Mouse (Mus musculus) kidney, postnatal 10 days (tissue): ENCODE measurements at regions not wholly inside any gene's neighbourhood (a gene's known extent, or its start where the extent isn't known, plus 50 kb on each side); places are given as distances from the start of the nearest gene placed in this dataset.

ENCODE experiments used
- DNase-seq: peaks from one replicate; pipeline ENCODE4 v3.0.0; 2021; ENCODE audit warnings: mixed read lengths

DNA sequence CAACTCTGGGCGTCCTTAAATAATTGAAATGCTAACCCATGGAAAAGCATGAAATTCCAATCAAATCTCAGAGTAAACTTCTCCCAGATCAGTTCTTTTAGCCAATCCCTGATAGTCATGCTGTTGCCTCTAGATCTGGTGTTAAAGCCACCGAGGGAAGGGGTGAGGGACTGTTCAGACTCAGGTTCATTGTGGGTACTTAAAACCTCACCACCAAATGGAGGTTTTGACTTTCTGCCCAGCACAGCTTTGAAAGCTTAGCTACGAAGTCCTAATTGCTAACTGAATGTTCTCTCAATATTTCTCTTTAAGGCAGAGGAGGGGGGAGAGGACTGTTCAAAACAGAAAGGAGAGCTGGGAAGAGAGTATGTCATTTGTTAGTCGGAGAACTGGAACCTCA, 517.9 kb upstream of the Sox9 start:
- no peak for DNase-seq

DNA sequence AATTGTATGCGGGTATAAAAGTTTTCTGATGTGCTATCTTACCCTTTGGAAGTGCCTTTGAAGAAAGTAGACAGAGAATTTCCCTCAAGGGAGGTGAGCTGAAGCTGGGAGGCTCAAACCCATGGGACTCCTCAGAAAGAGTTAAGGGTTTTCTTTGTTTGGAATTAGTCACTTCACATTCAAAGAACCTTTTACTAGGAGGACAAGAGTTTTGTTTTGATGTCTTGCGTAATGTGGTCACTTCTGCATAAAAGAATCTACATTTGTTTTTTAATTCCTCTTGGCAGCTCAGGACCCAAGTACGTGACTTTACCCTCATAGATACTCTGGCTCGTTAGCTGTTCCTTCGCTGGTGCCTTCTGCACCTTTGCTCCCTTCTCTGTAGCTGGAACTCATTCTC, 511.1 kb upstream of the Sox9 start:
- DNase-seq: no peak

DNA sequence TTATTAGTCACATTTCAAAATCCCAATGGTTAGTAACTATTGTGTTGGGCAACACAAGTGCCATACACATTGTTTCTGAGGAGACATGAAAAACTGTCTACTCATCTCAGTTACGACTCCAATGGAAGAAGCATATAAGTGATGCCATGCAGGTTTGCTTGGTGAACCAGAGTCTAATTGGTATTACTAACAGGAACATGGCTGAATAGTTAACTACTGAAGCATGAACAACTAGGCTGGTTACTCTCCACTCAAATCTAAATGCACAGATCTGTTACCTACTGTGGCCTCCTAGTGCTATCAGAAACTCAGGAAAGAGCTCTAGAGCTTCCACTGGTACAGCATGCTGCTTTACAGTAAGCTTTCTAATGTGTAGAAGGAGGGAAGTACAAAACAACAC, 503.5 kb upstream of the Sox9 start:
- no peak for DNase-seq

DNA sequence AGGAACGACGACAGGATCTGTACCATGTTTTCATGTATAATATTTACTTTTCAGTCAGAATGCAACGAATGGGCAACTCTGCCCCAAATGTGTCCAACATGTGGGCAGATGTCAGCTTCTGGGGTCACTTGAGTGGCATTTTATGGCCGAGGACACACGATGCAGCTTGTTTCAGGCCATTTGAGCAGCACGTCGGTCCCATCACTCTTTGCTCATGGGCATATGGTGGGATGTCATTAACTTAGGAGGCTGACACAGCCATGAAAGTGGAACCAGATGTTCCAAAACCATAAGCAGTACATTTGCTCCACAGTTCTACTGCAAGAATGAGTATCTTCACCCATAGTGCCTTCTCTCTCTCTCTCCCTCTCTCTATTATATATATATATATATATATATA, 499.1 kb upstream of the Sox9 start:
- DNase-seq: no peak

DNA sequence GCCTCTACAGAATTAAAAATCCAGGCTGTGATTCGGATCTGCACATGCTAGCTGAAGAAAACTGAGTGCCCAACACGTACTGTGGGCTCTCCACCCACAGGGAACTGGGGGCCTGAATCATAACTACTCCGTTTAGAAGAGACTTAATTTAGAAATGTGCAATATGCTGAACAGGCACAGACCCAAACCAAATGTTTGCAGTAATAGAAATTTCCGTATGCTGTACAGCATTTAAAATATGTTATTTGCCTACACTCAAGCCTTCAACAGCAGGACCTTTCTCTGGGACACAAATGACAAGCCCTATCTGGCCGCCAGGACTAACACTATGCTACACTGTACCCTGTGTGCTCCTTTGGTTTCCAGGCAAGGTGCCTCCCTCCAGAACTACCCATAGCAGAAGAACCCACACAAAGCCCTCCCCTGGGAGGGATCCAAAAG, 483.1 kb upstream of the Sox9 start:
- no peak for DNase-seq

DNA sequence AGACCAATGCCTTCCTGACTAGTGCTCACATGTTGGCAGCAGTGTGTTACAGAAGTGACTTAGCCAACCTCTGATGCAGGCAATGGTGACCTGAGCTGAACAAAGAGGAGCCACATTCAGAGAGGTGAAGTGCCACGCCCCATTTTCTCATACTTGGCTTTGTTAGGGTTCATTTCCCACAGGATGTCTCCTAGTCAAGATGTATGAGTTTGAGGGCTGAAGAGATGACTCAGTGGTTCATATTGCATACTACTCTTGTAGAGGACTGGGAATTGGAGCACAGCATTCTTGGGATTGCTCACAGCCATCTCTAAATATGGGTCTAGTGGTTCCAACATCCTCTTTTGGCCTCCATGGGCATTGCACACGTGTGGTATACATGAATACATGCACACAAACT, 478.9 kb upstream of the Sox9 start:
- no peak for DNase-seq

DNA sequence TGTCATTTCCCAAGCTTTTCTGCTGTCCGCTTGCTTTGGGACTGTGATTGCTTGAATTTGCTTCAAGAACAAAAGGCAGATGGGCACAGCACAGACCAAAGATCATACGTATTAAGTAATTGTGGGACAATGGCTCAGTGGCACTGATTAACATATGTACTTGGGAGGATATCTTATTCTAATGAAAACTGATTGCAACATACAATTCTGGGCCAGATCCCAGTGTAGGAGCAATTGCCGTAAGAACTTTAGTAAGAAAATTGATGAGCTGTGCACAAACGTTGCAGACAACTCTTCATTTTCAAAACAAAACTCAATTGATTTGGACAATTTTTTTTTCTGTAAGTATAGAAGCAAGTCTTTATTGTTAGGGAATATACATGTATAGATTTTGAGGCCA, 456.2 kb upstream of the Sox9 start:
- no peak for DNase-seq

DNA sequence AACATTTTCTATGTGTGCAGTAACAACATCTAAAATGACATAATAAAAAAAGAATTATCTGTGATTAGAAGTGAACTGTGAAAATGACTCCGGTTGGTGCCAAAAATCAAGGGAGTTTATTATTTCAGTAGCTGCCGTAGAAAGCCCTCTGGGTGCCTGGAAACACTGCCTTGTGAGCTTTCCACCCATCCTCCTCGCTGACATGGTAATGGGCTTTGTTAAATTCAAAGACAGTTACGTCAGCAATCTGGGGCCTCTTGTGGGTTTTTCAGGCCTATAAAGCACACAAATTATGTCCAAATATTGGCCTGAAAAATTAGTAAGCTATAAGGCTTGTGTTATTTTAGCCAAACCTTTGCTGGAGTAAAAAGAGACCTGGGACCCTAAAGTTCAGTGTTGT, 454.4 kb upstream of the Sox9 start:
- no peak for DNase-seq

DNA sequence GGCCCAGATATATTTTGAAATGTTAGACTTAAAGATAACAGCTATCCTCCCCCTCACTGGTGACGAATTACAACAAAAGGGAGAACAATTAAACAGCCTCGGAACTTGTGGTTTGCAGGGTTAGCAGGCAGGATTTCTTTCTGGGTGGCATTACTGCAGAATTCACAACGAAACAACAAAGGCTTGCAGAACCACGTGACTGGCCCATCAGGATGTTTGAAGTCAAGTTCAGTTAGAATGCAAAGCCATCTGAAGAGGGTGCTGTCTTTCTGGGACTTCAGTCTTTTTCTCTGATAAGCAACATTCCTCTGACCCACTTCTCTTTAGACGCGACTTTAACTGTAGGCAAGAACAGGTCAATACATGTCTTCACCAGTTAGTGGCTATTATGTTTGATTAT, 436.9 kb upstream of the Sox9 start:
- DNase-seq: no peak

DNA sequence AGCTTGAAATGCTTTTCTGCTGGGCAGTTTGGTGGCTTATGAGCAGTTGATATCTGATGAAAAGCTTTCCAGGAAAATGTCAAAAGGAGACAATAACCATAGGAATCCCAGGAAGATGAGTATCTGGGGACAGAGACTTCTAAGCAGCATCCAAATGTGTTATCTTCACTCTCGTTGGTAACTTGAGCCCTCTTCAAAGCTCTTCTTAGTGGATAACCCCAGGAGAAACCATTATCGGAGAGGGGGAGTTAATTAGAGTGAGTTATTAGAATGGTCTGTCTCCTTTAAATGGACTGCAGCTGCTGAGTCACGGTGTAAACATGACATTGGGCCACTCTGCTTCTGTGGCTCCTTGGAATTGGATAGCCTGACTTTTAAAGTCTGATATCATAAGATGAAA, 436.4 kb upstream of the Sox9 start:
- DNase-seq: peak; percentile 6

DNA sequence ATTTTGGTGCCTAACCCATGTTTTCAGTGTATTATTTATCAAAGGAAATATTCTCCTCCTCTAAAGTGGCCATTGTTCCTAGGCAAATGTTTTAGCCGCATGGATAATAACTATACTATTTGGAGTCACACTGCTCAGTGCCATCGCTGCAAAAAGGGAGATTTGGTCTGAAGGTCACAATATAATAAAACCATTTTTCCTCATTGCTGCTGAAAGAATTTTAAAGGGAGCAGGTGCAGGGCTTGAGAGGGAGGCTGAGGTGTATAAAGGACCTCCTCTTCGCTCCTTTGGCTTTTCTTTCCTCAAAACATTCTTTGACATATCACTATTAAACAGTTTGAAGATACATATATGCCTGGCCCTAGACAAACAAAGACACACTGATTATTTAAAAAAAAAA, 435.9 kb upstream of the Sox9 start:
- DNase-seq: no peak

DNA sequence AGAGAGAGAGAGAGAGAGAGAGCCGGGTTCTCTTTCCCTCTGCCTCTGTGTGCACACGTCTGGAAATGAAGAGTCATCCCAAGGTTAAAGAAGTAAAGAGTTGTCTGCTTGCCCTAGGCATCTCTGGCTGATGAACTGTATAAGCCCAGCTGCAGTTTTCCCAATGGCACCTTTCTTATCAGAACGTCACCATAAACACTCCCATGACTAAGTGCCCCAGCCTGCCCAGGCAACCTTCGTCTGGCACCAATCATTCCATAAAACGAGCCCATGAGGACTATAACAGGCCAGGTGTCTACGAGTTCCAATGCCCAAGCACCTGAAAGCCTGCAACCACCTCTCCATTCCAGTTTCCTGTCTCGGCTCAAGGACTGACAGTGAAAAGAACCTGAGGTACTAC, 435.5 kb upstream of the Sox9 start:
- no peak for DNase-seq

DNA sequence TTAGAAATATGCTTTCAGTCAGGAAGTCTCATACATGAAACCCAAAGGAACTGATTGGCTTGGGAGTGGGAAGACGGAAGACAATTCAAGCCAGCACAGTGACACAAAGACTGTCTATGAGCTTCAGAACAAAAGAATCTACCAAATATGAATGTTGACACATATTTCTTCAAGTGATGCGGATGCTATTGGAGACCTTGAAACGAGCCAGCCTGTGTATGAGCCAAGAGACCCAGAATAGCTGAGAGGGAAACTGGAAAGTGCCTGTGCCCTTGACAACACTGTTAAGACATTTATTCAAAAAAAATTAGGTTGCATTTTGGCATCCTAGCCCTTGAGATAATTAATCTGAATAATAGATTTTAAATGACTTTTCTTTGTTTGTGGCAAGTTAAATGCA, 426.7 kb upstream of the Sox9 start:
- no peak for DNase-seq

DNA sequence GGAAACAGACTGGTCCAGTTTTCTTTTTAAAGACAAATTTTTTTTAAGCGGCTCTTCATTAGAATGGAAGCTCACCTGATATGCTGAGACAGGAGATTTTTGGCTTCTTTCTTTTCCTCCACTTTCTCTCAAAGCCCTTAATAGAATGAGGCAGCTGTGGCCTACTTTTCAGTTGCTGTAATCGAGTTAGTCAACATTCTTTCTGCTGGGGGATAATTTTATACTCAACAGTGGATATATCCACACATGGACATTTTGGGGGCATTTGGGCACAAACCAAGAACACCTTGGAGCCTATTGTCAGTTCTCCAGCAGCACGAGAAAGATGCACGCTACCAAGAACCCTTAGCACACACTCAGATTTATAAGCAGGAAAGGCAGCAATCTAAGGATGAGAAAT, 415.3 kb upstream of the Sox9 start:
- DNase-seq: no peak

DNA sequence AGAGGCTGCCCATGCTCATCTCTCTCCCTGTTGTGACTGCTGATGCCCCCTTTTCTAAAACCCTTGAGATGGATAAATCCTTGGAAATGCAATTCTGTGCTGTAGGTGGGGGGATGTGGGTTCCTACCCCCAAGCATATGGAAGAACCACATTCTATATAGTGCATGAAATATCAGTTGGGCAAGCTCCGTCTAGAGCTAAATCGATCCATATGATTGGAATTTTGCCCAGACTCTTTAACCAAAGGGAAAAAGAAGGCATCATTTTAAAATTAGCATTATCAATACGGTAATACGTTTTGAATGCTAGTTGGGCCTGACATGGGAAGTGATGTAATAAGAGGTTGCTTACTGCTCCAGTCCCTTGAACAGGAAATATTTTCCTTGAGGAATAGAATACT, 411.1 kb upstream of the Sox9 start:
- no peak for DNase-seq

DNA sequence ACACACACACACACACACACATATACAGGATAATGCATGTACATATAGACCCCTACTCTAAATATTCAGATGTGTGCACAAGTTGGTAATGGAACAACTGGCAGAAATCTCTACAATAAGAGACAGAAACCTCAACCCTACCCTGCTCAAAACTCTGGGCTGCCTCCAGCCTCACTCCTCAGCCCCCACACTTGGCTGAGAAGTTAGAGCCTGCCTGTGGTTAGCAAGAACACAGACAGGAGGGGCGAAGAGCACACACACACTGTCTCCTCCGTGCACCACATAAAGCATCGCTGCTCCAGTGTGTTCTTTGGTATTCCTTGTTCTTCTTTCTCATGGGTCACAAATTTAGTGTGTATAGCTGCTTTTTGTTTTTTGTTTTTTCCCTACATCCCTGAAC, 382.0 kb upstream of the Sox9 start:
- no peak for DNase-seq

DNA sequence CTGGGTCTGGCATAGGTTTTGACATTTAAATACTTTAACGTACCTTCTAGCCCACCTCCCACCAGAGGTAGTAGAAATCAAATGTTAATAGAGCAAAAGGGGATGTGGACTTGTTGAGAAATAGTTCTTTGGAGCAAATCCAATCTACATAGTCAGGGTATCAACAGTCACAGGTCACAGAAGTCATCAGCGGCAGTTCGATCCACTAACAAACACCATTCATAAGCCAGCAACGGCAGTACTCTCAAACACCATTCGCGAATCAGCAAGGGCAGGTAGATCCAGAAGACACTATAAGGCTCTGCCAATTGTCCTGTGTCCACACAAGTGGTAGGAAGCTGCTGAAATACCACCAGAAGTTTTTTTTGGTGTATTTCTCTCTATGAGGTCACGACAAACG, 374.3 kb upstream of the Sox9 start:
- DNase-seq: no peak

DNA sequence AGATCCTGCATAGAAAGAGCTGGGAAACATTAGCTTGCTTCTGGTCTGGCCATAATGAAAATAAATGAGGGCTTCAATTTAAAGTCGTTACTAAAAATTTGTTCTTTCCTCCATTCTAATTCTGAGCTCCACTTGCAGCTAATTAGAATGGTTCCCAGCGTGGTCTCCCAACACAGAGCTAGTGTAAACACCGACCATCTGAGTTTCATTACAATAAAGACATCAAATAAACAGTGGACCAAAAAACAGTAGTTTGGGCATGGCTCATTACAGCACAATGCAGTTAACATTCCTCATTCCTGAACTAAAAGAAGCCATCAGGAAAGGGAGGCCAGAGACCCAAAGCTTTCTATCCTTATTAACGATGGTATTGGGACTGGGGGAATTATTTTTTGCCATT, 369.6 kb upstream of the Sox9 start:
- DNase-seq: no peak

DNA sequence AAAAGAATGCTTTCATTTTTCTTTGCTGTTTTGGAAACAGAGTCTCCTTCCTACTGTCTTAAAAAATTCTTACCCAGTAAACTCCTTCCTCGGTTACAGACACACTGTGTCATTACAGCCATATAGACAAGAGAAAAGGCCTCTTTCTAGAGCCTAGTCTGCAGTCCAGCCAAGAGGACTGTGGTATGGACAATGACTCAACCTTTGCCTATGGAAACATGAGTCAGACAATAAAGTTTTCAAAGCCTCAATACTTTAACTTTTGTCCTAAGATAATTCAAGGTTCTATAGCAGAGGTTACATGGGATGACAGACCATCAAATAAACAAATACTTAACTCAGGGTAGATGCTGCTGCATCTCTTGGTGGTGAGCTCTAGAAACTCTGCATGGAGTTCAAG, 339.4 kb upstream of the Sox9 start:
- no peak for DNase-seq

DNA sequence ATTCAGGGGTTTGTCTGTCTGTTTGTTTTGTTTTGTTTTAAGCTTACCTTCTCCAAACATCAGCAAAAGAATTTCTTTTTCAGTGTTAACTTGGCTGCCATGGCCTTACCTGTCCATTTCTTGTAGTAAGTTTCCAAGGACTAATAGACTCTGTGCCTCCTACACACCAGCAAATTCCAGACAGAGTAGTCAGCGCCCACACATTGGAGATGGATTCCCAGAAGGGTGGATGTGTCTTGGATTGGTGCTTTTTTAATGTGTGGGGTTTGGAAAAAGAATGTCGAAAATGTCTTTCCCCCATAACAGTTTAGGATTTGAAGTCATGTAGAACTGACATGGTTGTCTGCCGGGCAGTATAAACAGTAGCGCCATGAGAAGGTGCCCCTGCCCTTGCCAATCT, 338.1 kb upstream of the Sox9 start:
- no peak for DNase-seq

DNA sequence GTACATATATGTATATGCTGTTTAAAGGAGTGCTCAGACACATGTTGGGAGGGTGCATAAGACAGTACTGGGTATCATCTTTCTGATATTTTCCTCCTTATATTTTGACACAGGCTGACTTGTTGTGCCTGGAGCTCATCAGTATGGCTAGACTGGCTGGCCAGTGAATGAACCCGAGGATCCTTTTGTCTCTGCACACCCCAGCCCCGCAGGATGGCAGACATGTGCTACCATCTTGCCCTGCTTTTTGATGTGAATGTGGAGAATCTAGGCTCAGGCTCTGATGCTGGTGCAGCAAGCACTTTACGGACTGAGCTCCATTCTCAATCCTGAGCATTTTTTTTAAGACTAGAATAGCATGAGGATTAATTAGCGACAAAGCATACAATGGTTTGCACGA, 332.4 kb upstream of the Sox9 start:
- DNase-seq: no peak

DNA sequence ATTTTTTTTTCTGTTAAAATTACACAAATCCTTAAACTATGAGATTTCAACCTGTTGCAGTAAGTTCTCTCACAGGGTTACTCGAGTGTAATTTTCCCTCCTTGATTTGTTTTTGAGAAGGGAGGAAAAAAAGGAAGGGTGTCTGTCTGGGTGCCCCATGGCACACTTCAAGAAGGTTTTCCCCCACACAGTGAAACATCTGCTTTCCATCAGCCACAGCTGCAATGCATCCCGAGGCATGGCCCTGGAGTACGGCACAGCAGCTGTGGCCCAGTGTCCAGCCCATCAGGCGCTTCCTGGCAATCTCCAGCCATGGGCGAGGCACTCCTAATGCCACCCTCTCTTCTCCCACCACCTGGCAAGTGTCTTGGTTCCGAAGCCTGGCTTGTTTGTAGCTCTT, 331.8 kb upstream of the Sox9 start:
- DNase-seq: peak; percentile 6

DNA sequence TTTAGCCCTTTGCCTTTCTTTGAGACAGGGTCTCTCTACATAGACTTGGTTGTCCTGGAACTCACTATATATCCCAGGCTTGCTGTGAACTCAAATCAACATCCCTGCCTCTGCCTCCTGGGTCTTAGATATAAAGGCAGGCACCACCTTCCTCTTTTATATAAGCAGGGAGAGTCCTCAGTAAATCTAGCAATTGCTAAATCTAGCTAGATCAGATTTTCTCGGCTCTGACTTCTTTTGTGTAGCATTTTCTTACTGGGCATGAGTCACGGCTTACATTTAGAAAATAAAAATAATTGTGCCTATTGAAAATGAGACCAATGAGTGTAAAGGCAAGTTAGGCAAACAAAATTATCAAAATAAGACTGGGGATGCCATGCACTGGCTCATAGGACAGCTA, 323.9 kb upstream of the Sox9 start:
- no peak for DNase-seq

DNA sequence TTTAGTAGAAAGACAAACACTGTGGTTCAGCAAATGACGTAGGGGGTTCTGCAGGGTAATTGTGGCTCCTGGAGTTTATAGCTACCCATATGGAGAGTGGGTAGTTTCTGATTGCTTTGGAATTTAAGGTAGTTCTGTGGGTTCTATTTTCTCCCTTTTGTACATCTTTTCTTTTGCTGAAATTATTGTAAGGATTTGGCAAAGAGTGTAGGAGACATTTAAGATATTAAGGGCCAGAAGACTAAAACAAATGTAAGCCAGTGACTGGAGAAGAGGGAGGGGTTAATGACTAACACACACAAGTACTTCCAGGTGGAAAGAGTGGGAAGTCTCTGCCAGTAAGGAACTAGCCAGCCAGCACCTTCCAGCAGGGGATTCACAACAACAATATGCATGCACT, 318.9 kb upstream of the Sox9 start:
- DNase-seq: no peak

DNA sequence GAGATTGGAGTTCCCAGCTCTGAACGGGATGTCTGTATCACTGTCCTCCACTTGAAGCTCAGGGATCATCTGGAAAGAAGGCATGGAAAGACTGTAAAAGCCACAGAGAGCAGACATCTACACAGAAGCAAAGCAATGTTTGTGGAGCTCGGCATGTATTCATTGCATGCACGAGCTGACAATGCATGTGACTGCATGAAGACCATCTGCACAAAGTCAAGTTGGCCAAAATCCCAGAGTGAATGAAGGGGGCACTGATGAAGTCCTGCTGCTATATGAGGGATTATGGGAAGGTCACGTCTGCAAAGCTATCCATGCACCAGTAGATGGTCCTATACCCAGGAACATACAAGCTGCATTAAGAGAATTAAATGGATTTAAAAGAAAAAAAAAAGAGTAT, 317.6 kb upstream of the Sox9 start:
- no peak for DNase-seq

DNA sequence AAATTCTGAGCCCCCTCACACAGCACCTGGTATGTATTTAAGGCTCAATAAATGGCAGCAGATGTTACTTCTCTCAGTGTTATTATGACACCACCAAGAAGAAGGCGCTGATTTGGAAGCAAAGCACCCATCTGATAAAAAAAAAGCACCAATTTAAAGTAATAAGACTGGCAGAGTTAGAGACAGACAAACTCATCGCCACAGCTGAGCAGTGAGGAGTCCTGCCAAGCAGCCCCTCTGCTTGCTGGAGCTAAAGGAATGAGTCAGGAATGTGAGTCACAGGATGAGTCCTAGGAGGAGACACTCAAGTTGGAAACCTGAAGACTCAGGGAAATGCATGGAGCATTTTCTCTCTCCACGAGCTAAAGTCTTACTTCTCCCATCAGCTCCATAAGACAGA, 311.7 kb upstream of the Sox9 start:
- no peak for DNase-seq

DNA sequence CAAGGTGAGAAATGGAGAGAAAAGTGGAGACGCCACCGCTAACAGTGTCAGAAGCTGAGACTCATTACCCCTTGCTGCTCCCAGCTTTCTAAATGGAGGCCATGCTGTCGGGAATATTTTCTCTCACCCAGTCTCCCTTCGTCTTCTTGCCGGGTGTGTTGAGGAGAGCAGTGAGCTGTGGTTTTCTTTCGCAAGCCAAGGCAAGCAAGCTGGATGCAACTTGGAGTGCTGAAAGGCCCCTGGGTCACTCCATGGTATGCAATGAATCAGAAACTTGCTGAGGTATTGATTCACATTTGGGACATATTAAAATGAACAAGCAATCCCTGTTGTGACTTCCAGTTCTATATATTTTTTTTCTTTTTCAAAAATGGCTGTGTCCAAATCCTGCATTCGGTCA, 308.8 kb upstream of the Sox9 start:
- DNase-seq: no peak
